Mouse (Mus musculus): Measurements from ENCODE around the gene 4430402I18Rik.

DNA sequence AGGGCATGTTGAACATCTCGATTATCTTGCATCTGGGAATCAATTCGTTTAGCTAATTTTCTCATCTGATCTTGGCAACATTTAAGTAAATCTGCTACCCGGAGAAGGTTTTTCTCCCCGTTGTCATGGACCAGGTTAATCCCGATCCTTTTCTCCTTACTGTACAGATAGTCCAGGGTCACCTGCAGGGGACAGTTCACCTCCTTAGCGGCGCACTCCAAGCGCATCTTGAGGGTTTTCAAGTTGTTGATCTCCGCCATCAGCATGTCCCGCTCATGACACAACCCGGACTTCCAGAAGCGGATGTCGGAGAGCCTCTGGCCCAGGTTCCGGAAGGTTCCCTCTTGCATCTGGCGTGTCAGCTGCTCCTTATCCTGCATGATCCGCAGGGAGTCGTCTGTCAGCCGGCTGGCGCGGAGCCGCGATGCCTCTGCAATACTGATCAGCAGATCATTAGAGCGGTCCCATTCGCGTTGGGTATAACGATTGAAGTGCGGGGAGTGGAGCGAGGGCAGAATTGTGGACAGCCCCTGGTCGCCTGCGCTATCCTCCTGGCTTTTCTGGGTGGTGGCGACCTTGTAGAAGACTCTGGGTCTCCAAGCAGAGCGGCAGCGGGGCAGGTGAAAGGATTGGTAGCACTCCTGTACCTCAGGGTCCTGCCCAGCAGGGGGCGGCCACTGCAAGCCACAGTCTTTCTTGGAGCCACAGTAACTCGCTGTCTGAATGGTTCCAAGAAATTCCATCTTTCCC lies 7.4 kb upstream of the 4430402I18Rik start:
- TF ChIP-seq POLR2A (IDR thresholded peaks at IDR 0.05; ENCODE audit: extremely low read depth, insufficient read depth, low read length), result no peak
- TF ChIP-seq CTCF (IDR thresholded peaks at IDR 0.05; ENCODE audit: extremely low read depth, insufficient read depth, low read length), result peak; percentile 63
